Mouse (Mus musculus): ENCODE data around the gene Slc24a2.

Slc24a2 gene

DNA sequence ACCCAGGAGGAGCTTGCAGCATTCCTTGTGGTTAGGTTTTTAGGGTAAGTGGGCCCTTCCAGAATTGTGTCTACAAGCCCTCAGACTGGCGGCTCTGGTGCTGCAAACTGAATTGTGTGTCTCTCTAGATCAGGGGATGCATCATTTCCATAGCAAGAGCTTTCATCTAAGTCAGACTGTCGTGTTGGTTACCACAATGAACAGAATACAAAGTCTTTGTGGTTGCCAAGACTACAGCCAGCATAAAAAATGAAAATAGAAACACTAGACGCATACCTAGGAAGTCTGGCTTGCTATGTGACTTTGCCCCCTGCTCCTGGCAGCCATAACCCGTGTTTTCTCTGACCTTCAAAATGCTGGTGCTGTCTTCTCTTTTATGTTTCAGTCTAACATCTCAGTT, 114.6 kb downstream of the Slc24a2 start:
- DNase-seq (ENCODE audit: low read depth) = peak; percentile 61

DNA sequence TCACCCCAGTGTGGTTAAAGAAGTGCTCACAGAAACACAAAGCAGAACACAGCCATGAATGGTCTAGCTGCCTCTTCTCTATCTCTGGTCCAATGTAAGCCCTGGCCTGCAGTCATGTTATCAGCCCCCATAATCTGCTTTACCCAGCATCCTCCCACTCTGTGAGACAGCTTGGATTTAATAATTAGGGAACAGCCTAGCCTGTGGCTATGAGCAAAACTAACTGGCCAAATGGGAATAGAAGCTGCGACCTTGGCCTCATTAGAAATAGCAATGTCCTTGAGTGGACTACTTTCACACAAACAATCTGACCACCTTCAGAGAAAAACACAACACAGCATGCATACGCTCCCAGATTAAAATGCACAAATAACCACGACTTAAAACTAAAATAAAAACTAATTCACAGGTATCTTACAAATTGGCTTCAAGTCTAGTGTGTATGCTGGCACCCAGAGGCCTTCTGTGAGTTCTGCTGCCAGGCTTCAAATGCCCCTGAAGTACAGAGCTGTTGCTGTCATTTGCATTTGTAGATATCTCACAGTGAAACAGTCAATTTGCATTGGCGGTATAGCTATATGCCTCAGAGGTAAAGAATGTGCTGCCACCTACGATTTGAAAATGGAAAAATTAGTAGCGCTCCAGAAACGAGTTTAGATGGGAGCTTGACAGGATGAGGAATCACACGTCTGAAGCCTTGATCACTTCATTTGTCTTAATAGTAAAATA, 120.8 kb downstream of the Slc24a2 start:
- no peak for DNase-seq (ENCODE audit: low read depth)

DNA sequence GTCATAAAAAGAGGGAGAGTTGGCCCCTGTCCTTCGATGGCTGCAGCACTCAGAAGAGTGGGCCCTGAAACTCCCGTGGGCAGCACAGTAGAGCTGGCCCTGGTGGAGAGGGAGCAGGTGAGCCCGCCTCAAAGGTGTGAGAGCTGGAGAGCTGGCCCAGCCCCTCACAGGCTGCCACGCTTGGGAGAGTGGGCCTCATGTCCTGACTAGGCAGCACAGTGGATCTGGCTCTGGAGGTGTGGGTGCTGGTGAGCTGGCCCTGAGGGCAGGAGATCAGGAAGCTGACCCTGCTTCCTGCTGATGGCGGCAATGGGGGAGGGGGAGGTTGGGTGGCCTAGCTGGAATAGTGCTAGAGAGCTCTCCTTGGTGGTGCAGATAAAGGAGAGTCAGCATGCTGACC, 129.3 kb downstream of the Slc24a2 start:
- no peak for DNase-seq (ENCODE audit: low read depth)

DNA sequence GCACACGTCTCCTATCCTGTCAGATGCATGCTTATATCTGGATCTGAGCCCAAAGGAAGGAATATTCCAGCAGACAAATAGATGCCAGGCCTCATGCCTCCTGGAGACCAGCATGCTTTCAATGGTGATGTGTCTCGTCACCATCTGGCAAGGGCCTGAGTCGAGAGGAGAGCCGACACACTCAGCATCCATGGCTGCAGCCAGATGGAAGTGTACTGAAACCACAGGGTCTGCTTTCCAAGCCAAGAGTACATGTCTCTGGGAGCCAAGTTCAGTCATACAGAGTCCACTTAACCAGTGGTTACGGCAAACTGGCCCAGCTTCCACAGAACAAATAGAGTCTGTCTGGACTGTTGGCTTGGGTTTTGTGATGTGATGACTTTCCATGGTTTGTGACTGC, 134.1 kb downstream of the Slc24a2 start:
- peak; percentile 98 for DNase-seq (ENCODE audit: low read depth)

DNA sequence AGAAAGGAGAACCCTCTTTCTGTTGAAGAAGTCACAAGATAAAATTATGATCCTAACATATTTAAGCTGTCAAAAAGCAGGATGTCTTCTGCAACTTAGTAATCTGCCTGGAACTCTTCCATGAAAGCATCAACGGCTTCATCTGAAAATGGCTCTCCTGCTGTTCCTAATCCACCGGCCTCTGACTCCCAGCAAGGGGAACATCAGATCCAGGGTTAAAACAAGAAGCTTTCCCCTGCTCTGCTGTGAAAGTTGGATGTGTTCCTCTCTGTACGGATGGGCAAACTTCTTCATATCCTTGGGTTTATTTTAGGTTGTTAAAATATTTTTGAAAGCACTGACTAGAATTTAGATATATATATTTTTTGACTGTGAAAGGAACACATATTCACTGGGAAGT, 136.7 kb downstream of the Slc24a2 start:
- DNase-seq (ENCODE audit: low read depth) = no peak

DNA sequence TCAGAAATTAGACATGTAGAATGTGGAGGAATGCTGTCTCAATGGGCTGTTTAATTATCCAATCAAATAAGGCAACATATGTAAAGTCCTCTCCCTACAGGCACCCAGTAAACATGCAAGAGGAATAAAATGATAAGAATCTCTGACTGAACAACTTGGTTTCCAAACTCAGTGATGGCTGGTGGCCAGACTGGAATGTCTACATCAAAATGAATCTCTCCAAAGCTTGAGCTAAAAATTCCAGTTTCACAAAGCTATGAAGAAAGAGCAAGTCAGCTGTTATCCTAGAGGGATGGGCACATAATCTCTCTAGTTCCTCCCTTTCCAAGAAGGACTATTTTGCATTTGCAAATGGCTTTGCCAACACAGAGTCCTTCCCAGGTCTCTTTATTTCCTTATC, 139.4 kb downstream of the Slc24a2 start:
- DNase-seq (ENCODE audit: low read depth) = no peak

DNA sequence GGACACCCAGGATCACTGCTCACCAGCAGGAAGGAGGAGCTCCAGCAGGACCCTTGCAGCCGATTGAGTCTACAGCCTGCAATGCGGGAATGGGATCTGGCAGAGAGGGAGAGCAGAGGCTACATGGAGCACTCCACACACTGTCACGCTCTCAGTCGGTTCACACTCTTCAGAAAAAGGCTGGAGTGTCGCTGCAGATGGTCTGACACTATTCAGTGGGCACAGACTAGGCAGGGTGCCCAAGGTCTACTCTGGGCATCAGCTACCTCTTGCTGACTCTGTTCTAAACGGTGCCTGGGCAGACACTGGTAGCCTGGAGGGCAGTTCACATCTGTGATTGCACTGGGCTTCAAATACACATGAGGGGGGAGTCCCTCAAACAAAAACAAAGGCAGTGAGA, 141.6 kb downstream of the Slc24a2 start:
- DNase-seq (ENCODE audit: low read depth) = no peak

DNA sequence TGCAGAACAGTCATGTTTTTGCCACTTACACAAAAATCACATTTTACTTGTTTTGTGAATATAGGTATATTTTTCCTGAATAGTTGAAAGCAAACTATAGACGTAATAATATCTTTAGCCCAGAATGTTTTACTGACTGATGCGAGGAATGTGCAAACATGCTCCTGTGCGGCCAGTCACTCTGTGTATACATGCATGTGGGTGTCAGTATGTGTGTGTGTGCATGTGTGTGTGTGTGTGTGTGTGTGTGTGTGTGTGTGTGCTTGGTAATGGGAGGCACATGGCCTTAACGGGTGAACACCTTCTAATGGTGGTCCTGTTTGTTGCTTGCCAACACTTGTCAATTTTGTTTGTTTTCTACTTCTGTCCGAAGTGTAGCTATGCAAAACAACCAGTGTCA, 142.7 kb downstream of the Slc24a2 start:
- DNase-seq (ENCODE audit: low read depth) = no peak

DNA sequence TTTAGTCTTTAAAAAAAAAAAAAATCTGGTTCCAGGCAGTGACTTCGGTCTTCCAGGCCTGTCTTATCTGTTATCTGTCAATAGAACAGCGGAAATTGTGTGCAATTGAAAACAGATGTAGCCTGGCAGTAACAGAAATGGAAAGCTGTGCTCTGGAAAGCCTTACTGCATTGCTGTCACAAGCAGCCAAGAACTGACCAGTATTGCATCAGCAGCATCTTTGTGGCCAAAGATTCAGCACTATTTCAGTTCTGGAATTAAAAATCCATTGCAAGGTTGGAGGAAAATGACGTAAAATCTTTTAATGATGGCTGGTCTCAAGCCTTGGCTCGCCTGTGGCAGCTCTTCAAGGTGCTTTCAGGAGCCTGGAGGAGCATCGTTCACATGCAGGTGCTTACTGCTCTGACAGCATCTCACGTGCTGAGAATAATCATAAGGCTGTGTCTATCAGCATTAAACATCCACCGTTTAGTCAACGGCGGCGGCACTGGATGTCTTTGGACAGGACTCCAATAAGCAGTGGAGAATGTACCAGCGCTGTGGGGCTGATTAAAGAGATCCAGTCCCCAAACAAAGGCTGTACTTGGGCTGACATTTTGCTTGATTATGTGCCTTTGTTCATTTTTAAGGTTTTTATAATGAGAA, 143.2 kb downstream of the Slc24a2 start:
- DNase-seq (ENCODE audit: low read depth) = peak; percentile 90

DNA sequence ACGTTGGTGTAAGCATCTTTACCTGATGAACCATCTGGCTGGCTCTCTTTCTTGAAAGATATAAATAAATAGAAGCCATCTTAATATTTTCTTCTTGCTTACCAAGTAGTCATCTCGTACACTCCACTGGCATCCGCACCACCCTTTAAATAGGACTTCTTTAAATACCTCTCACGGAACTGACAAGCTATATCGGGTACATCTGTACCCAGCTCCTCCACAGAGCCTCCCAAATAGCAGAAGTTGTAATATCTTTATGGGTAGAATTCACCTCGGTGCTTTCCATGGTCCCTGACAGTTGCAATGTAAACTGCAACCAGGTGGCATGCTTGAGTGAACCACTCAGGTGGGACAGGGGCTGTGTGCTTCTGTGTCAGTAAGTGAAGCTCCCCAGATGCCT, 149.0 kb downstream of the Slc24a2 start:
- no peak for DNase-seq (ENCODE audit: low read depth)

DNA sequence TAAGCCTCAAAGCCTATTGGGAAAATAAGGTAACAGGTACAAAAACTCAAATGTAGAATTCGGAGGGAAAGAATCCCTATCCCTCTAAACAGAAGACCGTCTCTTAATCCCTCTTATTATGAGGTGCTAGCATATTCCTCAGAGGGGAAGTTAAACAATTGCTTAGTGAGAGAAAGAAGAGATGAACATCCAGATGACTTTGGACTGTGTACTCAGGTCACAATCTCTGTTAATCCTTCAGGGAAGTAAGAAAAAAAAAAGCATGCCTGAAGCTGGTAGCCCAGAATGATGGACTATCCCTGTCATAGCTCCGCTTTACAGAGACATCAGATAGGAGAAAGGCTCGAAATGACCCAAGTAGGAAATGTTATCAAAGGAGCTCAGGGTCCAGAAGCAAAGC, 151.0 kb downstream of the Slc24a2 start:
- no peak for DNase-seq (ENCODE audit: low read depth)

DNA sequence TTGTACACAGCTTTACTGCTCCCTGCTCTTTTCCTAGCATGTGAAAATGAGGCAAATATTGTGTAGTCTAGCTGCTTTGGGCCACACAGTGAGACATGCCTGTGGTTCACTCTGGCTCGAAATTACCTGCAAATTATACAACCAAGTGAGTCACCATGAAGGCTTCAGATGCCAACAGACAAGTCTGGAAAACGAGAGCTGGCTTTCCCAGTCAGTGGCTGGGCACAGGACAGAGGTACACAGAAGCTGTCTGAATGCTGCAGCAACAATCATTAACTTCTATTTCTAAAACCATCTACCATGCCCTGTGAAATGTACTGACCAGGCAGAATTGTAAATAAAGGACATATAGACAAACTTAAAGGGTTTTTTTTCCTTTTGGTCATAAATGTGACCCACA, 151.6 kb downstream of the Slc24a2 start:
- peak; percentile 90 for DNase-seq (ENCODE audit: low read depth)

DNA sequence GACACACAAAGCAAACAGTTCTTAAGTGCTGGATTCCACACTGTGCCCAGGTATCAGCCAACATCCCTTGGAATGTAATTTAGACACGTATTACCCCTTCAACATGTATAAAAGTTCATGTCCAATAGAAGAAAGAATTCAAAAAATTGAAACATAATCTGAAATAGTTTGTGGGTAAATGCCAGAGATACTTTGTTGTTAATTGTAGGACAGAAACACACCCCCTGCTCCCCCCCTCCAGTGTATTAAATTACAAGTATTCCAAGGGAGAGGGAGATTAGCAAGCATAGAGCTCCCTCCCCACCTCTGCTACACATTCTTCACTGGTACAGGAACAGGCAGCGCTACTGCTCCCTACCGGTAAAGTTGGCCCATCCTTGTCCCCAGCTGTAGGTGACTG, 154.5 kb downstream of the Slc24a2 start:
- no peak for DNase-seq (ENCODE audit: low read depth)

DNA sequence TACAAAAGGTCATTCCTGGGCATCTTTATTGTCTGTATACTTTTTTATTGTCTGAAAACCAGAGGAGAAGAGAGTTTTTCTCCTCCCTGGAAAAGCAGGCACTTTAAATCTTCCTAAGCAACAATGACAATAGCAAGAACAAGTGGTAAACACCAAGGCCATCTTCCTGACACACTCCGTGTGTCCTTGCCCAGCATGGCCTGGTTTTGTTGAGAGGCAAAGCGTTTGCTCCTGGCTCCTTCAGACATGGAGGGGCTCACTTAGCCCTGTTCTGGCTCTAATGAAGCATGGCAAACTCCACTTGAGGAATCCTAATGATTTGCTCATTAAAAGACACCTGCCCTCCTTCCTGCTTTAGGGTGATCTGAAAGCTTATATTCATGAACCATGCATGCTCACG, 162.2 kb downstream of the Slc24a2 start:
- DNase-seq (ENCODE audit: low read depth) = no peak

DNA sequence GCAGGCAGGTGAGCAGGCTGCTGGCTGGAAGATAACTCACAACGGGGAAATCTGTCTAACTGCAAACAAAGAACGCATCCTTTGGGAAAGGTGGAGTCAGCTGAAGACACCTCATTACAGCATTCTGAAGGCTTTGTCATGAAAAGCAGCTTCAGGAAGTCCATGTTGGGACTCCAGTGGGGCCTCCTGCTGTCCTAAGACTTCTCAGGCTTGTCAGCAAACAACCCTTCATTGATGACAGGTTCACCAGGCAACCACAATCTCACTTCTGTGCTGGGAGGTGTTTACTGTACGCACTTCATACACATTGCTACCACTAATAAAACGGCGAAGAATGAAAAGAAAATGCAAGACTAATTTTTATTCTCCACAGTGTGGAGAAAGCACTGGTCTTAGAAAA, 165.1 kb downstream of the Slc24a2 start:
- DNase-seq (ENCODE audit: low read depth) = no peak

DNA sequence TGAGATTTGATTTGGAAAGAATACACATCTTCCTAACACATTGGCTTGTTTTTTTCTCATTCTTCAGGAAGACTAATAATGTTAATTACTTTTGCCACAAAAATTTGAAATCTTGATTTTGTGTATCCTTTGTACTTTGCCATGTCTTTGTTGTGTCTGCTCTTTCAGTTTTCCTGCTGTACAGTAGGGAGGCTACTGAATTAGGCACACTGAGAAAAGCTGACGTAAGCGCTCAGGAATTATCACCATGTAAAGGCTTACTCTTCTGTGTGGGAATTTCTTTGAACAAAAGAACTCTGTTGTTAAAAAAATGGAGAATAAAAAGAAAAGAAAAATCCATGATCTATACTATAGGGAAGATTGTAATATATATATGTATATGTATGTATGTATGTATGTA, 165.7 kb downstream of the Slc24a2 start:
- no peak for DNase-seq (ENCODE audit: low read depth)

DNA sequence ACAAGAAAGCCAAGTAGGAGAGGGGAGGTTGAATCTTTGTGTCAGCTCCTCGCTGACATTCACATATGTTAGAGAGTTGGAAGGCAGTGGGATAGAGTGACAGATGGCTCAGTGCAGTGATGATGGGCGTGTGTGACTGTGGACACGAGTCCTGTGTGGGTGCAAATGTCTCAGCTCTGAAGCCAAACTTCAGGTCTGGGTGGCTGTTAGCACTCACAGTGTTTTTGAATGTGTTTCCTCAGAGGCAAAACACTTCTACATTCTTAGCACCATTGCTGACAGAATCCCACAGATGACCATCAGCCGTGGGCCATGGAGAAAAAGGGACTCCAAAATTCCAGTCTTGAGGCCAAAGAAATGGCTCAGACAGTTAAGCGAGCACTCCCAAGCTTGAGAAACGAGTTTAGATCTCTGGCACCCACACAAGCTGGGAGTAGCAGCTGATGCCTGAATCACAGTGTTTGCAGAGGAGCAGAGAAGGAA, 167.5 kb downstream of the Slc24a2 start:
- peak; percentile 27 for DNase-seq (ENCODE audit: low read depth)

DNA sequence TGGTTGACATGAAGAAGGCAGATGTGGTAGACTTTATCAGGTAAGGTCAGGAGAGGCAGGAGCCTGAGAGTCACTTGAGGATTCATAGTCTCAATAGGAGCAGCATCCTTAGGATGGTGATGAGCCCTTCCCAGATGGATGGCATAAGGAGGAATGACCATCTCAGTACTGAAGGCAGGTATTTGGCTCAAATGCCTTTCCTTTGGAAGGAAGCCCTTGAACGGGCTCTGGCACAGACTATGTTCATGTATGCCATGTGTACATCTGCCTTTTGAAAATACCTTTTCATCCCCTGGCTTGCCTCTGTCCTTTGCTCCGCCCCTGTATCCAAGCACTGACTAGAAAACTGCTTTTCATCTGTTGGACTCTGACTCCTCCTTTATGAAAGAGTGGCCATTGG, 168.6 kb downstream of the Slc24a2 start:
- no peak for DNase-seq (ENCODE audit: low read depth)

DNA sequence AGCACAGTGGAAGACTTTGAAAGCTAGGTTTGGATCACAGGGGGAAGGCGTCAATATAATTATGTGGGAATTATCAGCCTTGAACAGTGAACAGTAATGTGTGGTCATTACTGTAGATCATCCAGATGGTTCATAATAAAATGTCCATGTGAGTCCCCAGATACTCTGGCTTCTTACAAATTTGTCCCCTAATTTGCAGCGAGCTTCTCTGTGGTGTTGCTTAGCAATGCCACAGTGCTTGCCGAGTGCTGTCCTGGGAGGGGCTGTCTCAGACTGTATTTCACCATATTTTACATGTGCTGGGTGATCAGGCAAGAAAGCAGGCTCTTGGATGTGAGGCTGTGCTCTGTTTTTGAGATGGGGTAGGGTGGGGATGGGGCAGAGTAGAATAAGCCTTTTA, 172.7 kb downstream of the Slc24a2 start:
- no peak for DNase-seq (ENCODE audit: low read depth)

DNA sequence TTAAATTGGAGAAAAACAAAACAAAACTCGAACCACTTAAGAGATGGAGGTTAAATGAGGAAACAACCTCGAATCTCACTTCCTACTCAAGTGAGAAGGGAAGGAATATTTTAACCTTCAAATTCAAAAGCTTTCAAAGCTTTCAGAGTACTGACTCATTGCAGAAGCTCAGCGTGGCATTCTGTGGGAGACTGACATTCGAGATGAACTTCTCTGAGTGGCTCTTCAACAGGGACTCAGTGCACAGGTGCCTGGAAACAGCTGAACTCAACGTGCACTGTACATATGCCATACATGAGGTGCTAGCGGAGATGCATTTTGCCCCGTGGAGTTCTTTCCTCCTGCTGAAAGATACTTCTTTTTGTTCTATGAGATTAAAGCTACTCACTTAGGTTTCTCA, 174.5 kb downstream of the Slc24a2 start:
- DNase-seq (ENCODE audit: low read depth) = no peak

DNA sequence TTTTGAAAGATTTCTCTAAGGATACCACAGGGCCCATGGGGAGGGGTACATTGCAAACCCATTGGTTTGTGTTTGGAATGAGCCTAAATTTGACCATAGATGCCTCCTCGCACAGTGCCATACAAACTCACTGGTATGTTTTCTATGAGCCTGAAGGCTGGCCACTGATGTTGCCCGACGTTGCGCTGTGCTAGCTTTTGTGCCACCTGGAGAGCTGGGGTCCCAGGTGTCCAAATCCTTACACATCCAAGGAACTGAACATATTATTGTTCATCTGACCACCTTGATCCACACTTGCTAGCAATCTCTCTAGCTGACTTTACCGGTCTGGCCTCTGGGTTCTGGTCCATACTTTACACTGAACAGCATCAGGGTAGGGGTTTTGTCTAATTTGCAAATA, 177.4 kb downstream of the Slc24a2 start:
- DNase-seq (ENCODE audit: low read depth) = no peak

DNA sequence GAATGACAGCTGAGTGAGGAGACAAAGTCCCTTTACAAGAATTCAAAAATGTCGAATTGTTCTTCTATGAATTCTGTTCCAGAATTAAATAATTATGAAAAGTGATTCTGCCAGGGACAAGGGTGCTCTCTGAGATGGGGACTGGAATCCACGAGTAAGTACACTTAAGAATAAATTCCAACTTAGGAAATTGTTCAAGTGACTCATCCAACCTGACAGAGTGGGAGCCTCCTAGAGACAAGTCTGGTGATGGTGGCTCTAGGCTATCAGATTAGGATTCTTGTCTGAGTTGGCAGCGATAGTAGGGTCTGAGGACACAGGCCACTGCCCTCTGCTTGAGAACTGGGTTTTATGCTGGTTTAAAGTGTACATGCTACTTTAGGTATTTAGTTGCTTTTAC, 181.2 kb downstream of the Slc24a2 start:
- DNase-seq (ENCODE audit: low read depth) = no peak

DNA sequence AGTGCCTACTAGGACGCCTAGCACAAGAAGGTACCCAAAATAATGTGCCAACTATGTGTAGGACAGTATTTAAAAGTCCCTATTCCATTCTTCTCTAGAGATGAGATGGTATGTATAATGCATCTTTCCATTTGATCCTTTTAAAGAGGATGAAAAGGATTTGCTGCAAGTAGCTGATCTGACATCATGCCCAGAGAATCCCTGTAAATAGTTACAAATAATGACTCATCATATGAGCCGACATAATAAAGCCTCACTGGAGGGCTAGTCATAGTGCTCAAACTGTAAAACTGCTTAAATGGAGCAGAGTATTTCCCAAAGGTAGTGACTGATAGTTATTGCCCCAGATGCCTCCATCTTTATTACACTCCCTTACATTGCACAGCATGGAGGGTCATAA, 183.1 kb downstream of the Slc24a2 start:
- peak; percentile 15 for DNase-seq (ENCODE audit: low read depth)

DNA sequence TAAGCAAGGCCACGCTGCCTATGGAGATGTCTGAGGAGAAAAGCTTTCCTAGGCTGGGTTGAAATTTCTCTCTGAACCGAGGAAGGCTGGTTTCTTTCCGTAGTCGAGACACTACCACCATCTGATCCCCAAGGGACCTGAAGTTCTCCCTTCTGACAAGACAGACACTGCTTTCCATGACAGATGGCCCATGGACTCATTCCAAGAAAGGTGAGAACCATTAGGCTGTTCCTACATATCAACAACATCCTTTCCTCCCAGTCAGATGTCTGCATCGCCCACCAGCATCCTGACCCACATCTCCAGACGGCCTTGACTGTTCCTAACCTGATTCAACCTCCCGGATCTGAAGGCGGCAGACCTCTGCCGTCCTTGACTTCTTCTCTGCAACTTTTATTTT, 187.0 kb downstream of the Slc24a2 start:
- no peak for DNase-seq (ENCODE audit: low read depth)
